Mouse (Mus musculus) duodenum, adult 2 months (tissue): ENCODE results near the gene G3bp1. TPM values are rescaled to one million over a fixed set of nuclear protein-coding genes. Genes with fewer than 3 reads are reported as not detected.

Experiments
- polyA plus RNA-seq: library from polyadenylated mRNA; depleted of rRNA; stranded (reverse); fragments of >200 nt; gene quantifications from 2 replicates; pipeline ENCODE4 v1.2.3, GENCODE M21; 2012; ENCODE audit warnings: low replicate concordance; rRNA removed

The G3bp1 gene
- 8.4 and 16.9 TPM in 2 replicates for polyA plus RNA-seq

DNA sequence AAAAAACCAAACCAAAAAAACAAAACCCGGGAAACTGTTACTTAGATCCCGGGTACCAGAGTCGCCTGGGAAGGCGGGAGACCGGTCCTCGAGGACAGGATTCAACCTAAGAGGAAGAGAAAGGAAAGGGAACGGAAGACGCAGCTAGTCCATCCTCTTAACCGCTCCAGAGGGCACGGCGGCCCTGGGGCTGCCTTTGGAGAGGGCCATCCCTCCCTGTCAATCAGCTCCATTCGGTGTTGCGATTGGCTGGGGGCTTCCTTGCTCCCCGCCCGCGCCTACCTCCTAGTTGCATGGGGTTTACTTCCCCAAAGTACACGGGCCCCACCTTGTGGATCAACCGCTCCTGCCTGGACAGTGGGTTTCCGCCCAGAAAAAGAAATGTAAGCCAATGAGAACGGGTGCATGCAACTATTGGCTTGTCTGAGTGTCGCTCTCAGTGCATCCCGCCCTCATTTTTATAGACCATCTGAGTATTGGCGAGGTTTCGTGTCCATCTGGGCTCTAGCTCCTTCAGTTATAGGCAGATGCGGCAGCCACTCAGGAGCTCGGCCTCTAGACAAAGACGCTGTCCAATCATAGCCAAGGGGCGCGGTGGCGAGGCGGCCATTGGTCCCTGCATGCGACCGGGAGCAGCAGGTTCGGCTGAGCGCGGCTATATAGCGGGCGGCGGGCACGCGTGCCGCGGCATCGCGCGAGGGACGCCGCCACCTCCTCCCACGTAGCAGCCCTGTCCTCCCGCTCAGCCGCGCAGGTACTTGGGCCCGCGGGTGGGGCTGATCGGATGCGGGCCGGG lies at the start of gene G3bp1:
Gene G3bp1 (plus strand): TSS at position 638 of the 796 bp plus-strand sequence.

DNA sequence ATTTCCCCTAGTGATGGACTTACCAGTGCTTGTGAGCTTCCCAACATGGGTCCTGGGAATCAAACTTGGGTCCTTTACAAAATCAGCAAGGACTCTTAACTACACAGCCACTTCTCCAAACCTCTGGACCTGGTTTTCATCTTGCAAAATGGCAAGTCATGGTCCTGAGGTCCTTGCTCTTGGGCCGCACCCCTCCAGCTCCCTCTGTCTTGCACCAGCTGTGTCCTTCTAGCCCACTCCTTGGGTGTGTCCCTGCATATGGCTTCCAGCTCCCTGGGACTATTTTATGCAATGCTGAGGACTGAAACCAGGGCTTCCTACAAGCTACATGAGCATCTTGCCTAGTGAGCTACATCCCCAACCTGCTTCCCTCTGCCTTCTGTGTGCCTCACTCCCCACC lies 46.5 kb upstream of the G3bp1 start, which contains the start of gene Sparc:
Gene Sparc (minus strand): TSS at position 206 of the 400 bp plus-strand sequence.

DNA sequence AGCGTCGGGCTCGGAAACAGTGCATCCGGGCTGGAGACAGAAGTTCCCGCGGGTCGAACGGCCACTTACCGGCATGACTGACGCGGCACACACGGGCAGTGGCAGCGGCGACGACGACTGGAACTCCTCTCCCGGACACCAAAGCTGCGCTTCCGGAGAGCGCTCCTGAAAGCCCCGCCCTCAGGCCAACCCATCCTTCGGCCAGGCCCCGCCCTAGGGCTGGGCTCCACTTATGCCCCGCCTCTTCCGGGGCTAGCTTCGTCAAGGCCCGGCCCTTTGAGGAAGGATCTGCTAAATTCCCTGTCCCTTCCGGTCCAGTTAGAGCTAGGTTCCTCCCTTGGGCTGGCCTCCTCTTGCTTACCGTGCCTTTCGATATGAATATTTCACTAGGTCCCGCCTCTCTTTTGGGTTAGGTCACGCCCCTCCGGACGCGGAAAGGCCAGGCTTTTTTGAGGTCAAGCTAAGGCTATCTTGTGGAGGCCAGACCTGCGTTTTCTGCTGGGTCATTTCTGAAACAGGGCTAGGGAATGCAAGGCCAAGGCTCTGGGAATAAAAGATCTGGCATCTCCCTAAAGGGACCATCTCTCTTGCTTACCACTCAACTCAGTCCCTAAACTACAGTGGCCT lies 8.4 kb upstream of the G3bp1 start, which contains the start of gene Atox1:
Gene Atox1 (minus strand): TSS at position 221 of the 627 bp plus-strand sequence.

Other genes with a start within 250 kb of the G3bp1 start
- gene Fat2, start 133.1 kb upstream of the G3bp1 start, polyA plus RNA-seq = under 0.01 TPM in 1 of 2 replicates, not detected in the other
- 277 and 331 TPM in 2 replicates for gene Sparc, start 46.5 kb upstream of the G3bp1 start, polyA plus RNA-seq
- gene Atox1, start 8.4 kb upstream of the G3bp1 start, polyA plus RNA-seq = 354 and 554 TPM in 2 replicates
- gene Glra1, start 138.5 kb downstream of the G3bp1 start, polyA plus RNA-seq = not detected in 2 replicates